Mouse (Mus musculus): ENCODE measurements around the gene Gm6588. TPM values are rescaled to one million over a fixed set of nuclear protein-coding genes. Genes with fewer than 3 reads are reported as not detected.

Gene Gm6588
- polyA plus RNA-seq, 1 experiment, result not detected

DNA sequence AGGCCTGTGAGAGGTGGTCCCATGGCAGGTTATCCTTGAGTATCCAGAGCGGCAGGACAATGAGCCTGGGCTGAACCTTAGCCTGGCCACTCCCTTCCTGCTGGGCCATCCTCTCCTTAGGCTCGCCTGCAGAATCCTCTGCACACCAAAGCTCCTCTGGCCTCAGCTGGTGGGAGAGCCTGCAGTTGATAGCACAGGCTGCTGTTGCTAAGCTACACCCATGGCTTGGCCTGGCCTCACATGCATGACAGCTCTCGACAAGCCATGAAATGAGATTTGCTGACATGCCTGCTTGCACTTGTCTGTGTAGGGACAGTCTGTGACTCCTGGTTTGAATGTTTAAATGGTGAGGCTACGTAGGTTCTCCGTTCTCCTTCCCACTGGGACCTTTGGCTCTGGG, 32.6 kb upstream of the Gm6588 start:
- WGBS, result 80% methylated on average over 5 of the region's 5 CpGs
- TF ChIP-seq CTCF (IDR thresholded peaks at IDR 0.05; ENCODE audit: extremely low read depth, insufficient read depth, insufficient read length, insufficient replicate concordance) (no peak), POLR2A (IDR thresholded peaks at IDR 0.05; ENCODE audit: low read depth, low read length) (no peak)

DNA sequence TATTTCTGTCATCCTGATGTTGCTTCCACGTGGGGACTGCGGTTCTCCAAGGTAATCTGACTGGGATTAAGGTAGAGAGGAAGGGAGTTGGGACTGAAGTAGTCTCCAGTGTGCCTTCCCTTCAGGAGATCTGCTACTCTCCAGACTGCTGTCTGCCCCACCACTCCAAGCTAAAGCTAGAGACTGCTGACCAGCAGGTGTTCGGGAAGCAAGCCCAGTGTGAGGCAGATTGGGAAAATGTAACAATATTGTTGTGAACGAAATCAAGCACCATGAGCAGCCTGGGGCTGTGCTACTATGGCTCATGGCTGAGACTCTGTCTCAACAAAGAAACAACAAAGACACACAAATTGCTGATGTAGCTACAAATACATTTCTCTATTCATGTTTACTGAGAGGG, 31.2 kb upstream of the Gm6588 start:
- no peaks in the 10 kb centered on the region for H3K4me1 ChIP-seq (ENCODE audit: control insufficient read depth, insufficient read depth, insufficient read length)
- H3K27ac ChIP-seq (ENCODE audit: insufficient read depth, low read length), result no peak overlapping the region
- TF ChIP-seq CTCF (IDR thresholded peaks at IDR 0.05; ENCODE audit: extremely low read depth, insufficient read depth, insufficient read length, insufficient replicate concordance) (no peak), POLR2A (IDR thresholded peaks at IDR 0.05; ENCODE audit: low read depth, low read length) (no peak)
- DNase-seq (ENCODE audit: low read depth in 1 of 2, low spot score in 2 of 2), result no peak
- 74% methylated on average over 4 of the region's 4 CpGs for WGBS
- no peaks in the 10 kb centered on the region for H3K27me3 ChIP-seq (ENCODE audit: control insufficient read depth, insufficient read depth, low read length)
- no peaks in the 10 kb centered on the region for H3K36me3 ChIP-seq (ENCODE audit: control insufficient read depth, insufficient read depth, low read length)
- H3K4me3 ChIP-seq (ENCODE audit: extremely low read depth, insufficient read depth, insufficient read length), result no peak overlapping the region

More for the DNA sequence above, 32.6 kb upstream of the Gm6588 start:
- no peaks in the 10 kb centered on the region for H3K4me1 ChIP-seq (ENCODE audit: control insufficient read depth, insufficient read depth, insufficient read length)
- H3K27ac ChIP-seq (ENCODE audit: insufficient read depth, low read length), result no peak overlapping the region
- no peaks in the 10 kb centered on the region for H3K27me3 ChIP-seq (ENCODE audit: control insufficient read depth, insufficient read depth, low read length)
- H3K4me3 ChIP-seq (ENCODE audit: extremely low read depth, insufficient read depth, insufficient read length), result no peak overlapping the region
- no peaks in the 10 kb centered on the region for H3K36me3 ChIP-seq (ENCODE audit: control insufficient read depth, insufficient read depth, low read length)
- DNase-seq (ENCODE audit: low read depth in 1 of 2, low spot score in 2 of 2), result no peak

DNA sequence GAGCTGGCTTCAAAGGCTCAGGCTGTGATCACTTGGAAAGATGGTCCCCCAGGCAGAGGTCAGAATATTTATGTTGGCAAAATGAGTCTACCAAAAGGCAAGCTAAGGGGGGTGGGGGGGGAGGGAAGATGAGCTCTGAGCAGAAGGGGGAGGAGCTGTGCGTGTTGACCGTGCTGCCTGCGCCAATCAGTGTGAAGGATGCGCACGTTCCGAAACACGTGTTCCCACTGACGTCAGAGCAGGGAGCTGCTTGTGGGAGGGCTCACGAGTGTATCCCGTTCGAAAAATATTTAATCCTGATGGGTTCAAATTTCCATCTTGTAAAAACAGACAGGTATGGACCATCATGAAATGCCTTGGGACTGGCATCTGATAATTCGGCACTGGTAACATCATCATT, 29.7 kb upstream of the Gm6588 start:
- Histone ChIP-seq H3K4me3 (ENCODE audit: extremely low read depth, insufficient read depth, insufficient read length) (no peak overlapping the region), H3K36me3 (ENCODE audit: control insufficient read depth, insufficient read depth, low read length) (no peaks in the 10 kb centered on the region), H3K27ac (ENCODE audit: insufficient read depth, low read length) (no peak overlapping the region), H3K27me3 (ENCODE audit: control insufficient read depth, insufficient read depth, low read length) (no peaks in the 10 kb centered on the region), H3K4me1 (ENCODE audit: control insufficient read depth, insufficient read depth, insufficient read length) (no peaks in the 10 kb centered on the region)
- no peak for TF ChIP-seq POLR2A (IDR thresholded peaks at IDR 0.05; ENCODE audit: low read depth, low read length)
- TF ChIP-seq CTCF (IDR thresholded peaks at IDR 0.05; ENCODE audit: extremely low read depth, insufficient read depth, insufficient read length, insufficient replicate concordance), result no peak
- 47% methylated on average over 12 of the region's 12 CpGs for WGBS
- DNase-seq (ENCODE audit: low read depth in 1 of 2, low spot score in 2 of 2), result no peak

GRCm38 (mm10) chr5:112426635-112427034, 22.6 kb upstream of the Gm6588 start:
- H3K36me3 ChIP-seq (ENCODE audit: control insufficient read depth, insufficient read depth, low read length), result no peaks in the 10 kb centered on the region

GRCm38 (mm10) chr5:112427283-112427682, 21.9 kb upstream of the Gm6588 start:
- no peaks in the 10 kb centered on the region for H3K36me3 ChIP-seq (ENCODE audit: control insufficient read depth, insufficient read depth, low read length)
- 51% methylated on average over 2 of the region's 2 CpGs for WGBS
- H3K27me3 ChIP-seq (ENCODE audit: control insufficient read depth, insufficient read depth, low read length), result no peaks in the 10 kb centered on the region
- TF ChIP-seq POLR2A (IDR thresholded peaks at IDR 0.05; ENCODE audit: low read depth, low read length), result no peak
- TF ChIP-seq CTCF (IDR thresholded peaks at IDR 0.05; ENCODE audit: extremely low read depth, insufficient read depth, insufficient read length, insufficient replicate concordance), result peak; percentile 56; the same call in 1 of the 2 replicates
- no peak overlapping the region for H3K27ac ChIP-seq (ENCODE audit: insufficient read depth, low read length)
- no peak overlapping the region for H3K4me3 ChIP-seq (ENCODE audit: extremely low read depth, insufficient read depth, insufficient read length)
- no peaks in the 10 kb centered on the region for H3K4me1 ChIP-seq (ENCODE audit: control insufficient read depth, insufficient read depth, insufficient read length)
- peak in 1 of 2 experiments; percentile 41 for DNase-seq (ENCODE audit: low read depth in 1 of 2, low spot score in 2 of 2)

More at GRCm38 (mm10) chr5:112426635-112427034, 22.6 kb upstream of the Gm6588 start:
- H3K27ac ChIP-seq (ENCODE audit: insufficient read depth, low read length), result no peak overlapping the region
- H3K4me1 ChIP-seq (ENCODE audit: control insufficient read depth, insufficient read depth, insufficient read length), result no peaks in the 10 kb centered on the region
- no peak for DNase-seq (ENCODE audit: low read depth in 1 of 2, low spot score in 2 of 2)
- TF ChIP-seq CTCF (IDR thresholded peaks at IDR 0.05; ENCODE audit: extremely low read depth, insufficient read depth, insufficient read length, insufficient replicate concordance), result no peak
- TF ChIP-seq POLR2A (IDR thresholded peaks at IDR 0.05; ENCODE audit: low read depth, low read length), result no peak
- no peaks in the 10 kb centered on the region for H3K27me3 ChIP-seq (ENCODE audit: control insufficient read depth, insufficient read depth, low read length)
- no peak overlapping the region for H3K4me3 ChIP-seq (ENCODE audit: extremely low read depth, insufficient read depth, insufficient read length)
- WGBS, result 28% methylated on average over 7 of the region's 7 CpGs

- no peak overlapping the region for H3K27ac ChIP-seq (ENCODE audit: insufficient read depth, low read length)
- no peaks in the 10 kb centered on the region for H3K4me1 ChIP-seq (ENCODE audit: control insufficient read depth, insufficient read depth, insufficient read length)
- H3K27me3 ChIP-seq (ENCODE audit: control insufficient read depth, insufficient read depth, low read length), result no peaks in the 10 kb centered on the region
- peak in 1 of 2 experiments; percentile 41 for DNase-seq (ENCODE audit: low read depth in 1 of 2, low spot score in 2 of 2)
- H3K4me3 ChIP-seq (ENCODE audit: extremely low read depth, insufficient read depth, insufficient read length), result no peak overlapping the region
- TF ChIP-seq CTCF (IDR thresholded peaks at IDR 0.05; ENCODE audit: extremely low read depth, insufficient read depth, insufficient read length, insufficient replicate concordance) (peak; percentile 66; the same call in 1 of the 2 replicates), POLR2A (IDR thresholded peaks at IDR 0.05; ENCODE audit: low read depth, low read length) (no peak)
- WGBS, result 15% methylated on average over 19 of the region's 19 CpGs
- H3K36me3 ChIP-seq (ENCODE audit: control insufficient read depth, insufficient read depth, low read length), result no peaks in the 10 kb centered on the region
Observed at GRCm38 (mm10) chr5:112428944-112429343, 20.3 kb upstream of the Gm6588 start.

DNA sequence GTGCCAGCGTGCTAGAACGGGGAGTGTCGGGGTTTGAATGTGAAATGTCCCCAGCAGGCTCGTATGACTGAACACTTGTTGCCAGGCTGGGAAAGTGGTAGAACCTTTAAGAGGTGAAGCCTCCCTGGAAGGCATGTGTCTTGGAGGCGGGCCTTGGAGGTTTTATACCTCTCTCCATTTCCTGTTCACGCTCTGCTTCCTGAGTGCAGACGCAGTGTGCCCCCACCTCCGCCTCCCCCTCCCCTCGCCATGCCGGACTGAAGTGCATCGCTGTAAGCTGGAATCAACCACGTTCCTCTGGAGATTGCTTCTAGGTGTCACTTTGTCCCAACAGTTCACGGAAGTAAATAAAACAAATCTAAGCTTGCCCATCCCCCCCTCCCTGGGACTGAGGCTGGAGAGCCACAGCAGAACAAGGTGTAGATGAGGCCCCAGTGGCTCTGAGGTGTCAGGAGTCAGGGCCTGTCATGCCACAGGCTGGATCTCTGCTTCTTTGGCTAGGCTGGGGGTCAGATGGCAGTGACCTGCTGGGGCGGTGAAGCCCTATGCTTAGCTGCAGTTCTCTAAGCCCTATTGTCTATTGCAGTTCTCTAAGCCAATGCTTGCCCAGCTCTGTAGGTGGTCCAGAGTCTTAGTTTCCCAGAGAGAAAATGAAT, 18.0 kb upstream of the Gm6588 start:
- no peaks in the 10 kb centered on the region for H3K36me3 ChIP-seq (ENCODE audit: control insufficient read depth, insufficient read depth, low read length)
- H3K27ac ChIP-seq (ENCODE audit: insufficient read depth, low read length), result no peak overlapping the region
- no peak for TF ChIP-seq POLR2A (IDR thresholded peaks at IDR 0.05; ENCODE audit: low read depth, low read length)
- no peak for TF ChIP-seq CTCF (IDR thresholded peaks at IDR 0.05; ENCODE audit: extremely low read depth, insufficient read depth, insufficient read length, insufficient replicate concordance)
- H3K27me3 ChIP-seq (ENCODE audit: control insufficient read depth, insufficient read depth, low read length), result no peaks in the 10 kb centered on the region
- 13% methylated on average over 14 of the region's 14 CpGs for WGBS
- no peak overlapping the region for H3K4me3 ChIP-seq (ENCODE audit: extremely low read depth, insufficient read depth, insufficient read length)
- no peaks in the 10 kb centered on the region for H3K4me1 ChIP-seq (ENCODE audit: control insufficient read depth, insufficient read depth, insufficient read length)
- no peak for DNase-seq (ENCODE audit: low read depth in 1 of 2, low spot score in 2 of 2)
